Comparison of ENCODE assay signal across 1 mouse cellular context in genomic region chr5:92188881-92189483, GRCm38 (mm10).
TF ChIP-seq lines count a peak whose summit lies in the region.

No protein-coding gene starts in this region.

TF ChIP-seq in MEL, 35 proteins besides CTCF, POLR2A, EP300 and RAD21 (continued from another document):
- TF ChIP-seq UBTF (IDR thresholded peaks at IDR 0.05; ENCODE audit: borderline replicate concordance, insufficient read depth, low read depth, low read length) (no peak), GABPA (IDR thresholded peaks at IDR 0.05; ENCODE audit: low read depth, low read length) (no peak), MAX (IDR thresholded peaks at IDR 0.05; ENCODE audit: low read length) (no peak)
TF ChIP-seq in MEL: peak in this region for 2.
